In genomic region chr3:153529174-153529573, GRCm38 (mm10) we compare ENCODE assay signal across 23 mouse cellular contexts.
"Had no signal": no experiment of that assay in that cellular context is flagged by ENCODE, and none has a peak within 500 bp of the region (broad histone marks: within the 10 kb centered on the region; RNA-seq: fewer than 3 reads in every experiment).

No protein-coding gene starts in this region.

- H3K4me2 ChIP-seq: heart, embryonic 11.5 days; heart, embryonic 13.5 days; heart, embryonic 15.5 days; hindbrain, embryonic 13.5 days; hindbrain, embryonic 15.5 days; kidney, embryonic 15.5 days; limb, embryonic 12.5 days had no signal

- H3K27me3 ChIP-seq: heart, embryonic 13.5 days; heart, embryonic 15.5 days; hindbrain, embryonic 13.5 days; hindbrain, embryonic 15.5 days; kidney, embryonic 15.5 days; limb, embryonic 12.5 days had no signal

- H3K36me3 ChIP-seq: heart, embryonic 13.5 days; heart, embryonic 15.5 days; hindbrain, embryonic 13.5 days; hindbrain, embryonic 15.5 days; kidney, embryonic 15.5 days; limb, embryonic 10.5 days; limb, embryonic 12.5 days had no signal

- DNase-seq: gastrocnemius, postnatal 14 days; gastrocnemius, postnatal 36 days; heart, adult 11 months; heart, adult 2 months; heart, postnatal 14 days; heart, postnatal 36 days; kidney, adult 11 months; kidney, adult 2 months; kidney, adult 9 months; kidney, postnatal 14 days; kidney, postnatal 36 days; layer of hippocampus, adult 9-11 months; layer of hippocampus, postnatal 36 days had no signal

- H3K9me3 ChIP-seq: heart, embryonic 13.5 days; heart, embryonic 15.5 days; hindbrain, embryonic 13.5 days; hindbrain, embryonic 15.5 days; kidney, embryonic 15.5 days; limb, embryonic 10.5 days; limb, embryonic 12.5 days had no signal

- H3K4me1 ChIP-seq: heart, embryonic 13.5 days; heart, embryonic 15.5 days; hindbrain, embryonic 15.5 days had no signal

- H3K9ac ChIP-seq: heart, embryonic 13.5 days; heart, embryonic 15.5 days; hindbrain, embryonic 13.5 days; hindbrain, embryonic 15.5 days; kidney, embryonic 15.5 days; limb, embryonic 12.5 days had no signal

- H3K27ac ChIP-seq: heart, adult 2 months; heart, embryonic 13.5 days; heart, embryonic 15.5 days; hindbrain, embryonic 13.5 days; hindbrain, embryonic 15.5 days; hindbrain, postnatal 0 days; kidney, embryonic 15.5 days; limb, embryonic 10.5 days; limb, embryonic 12.5 days had no signal

- ATAC-seq: hindbrain, postnatal 0 days; intestine, embryonic 16.5 days had no signal

- H3K4me3 ChIP-seq: heart, adult 2 months; heart, embryonic 13.5 days; heart, embryonic 15.5 days; hindbrain, embryonic 13.5 days; hindbrain, embryonic 15.5 days; kidney, embryonic 15.5 days; limb, embryonic 10.5 days; limb, embryonic 12.5 days had no signal
